15 mouse cellular contexts compared by ENCODE assay signal in genomic region chr2:61747411-61747810, GRCm38 (mm10). TPM values are rescaled to one million over a fixed set of nuclear protein-coding genes. Genes with fewer than 3 reads are reported as not detected.
"Had no signal": no experiment of that assay in that cellular context is flagged by ENCODE, and none has a peak within 500 bp of the region (broad histone marks: within the 10 kb centered on the region; RNA-seq: fewer than 3 reads in every experiment).

No protein-coding gene starts in this region.

- ATAC-seq: midbrain, embryonic 16.5 days had no signal

- DNase-seq: kidney, postnatal 25 days; left cerebral cortex, postnatal 4 days; lung, adult 2 months; lung, postnatal 14 days; right cerebral cortex, postnatal 14 days; thymus, adult 2 months; thymus, postnatal 25 days had no signal

- H3K27ac ChIP-seq: limb, embryonic 13.5 days; liver, embryonic 14.5 days; midbrain, embryonic 12.5 days; stomach, embryonic 15.5 days had no signal

- H3K4me2 ChIP-seq: limb, embryonic 13.5 days; midbrain, embryonic 12.5 days; stomach, embryonic 15.5 days had no signal

- H3K4me1 ChIP-seq: midbrain, embryonic 12.5 days; stomach, embryonic 15.5 days had no signal

- H3K9ac ChIP-seq: limb, embryonic 13.5 days; liver, embryonic 14.5 days; midbrain, embryonic 12.5 days; stomach, embryonic 15.5 days had no signal

- H3K27me3 ChIP-seq: limb, embryonic 13.5 days; midbrain, embryonic 12.5 days; stomach, embryonic 15.5 days had no signal

- H3K4me3 ChIP-seq: limb, embryonic 13.5 days; midbrain, embryonic 12.5 days; stomach, embryonic 15.5 days had no signal

- H3K9me3 ChIP-seq: limb, embryonic 13.5 days; midbrain, embryonic 12.5 days; stomach, embryonic 15.5 days had no signal

- H3K36me3 ChIP-seq: midbrain, embryonic 12.5 days; stomach, embryonic 15.5 days had no signal

RNA-seq across cellular contexts. Expression of gene Tbr1, which starts 55.3 kb away (rescaled TPM):
- total RNA-seq: liver, adult 2 months had no signal
- polyA plus RNA-seq: kidney, embryonic 16.5 days; liver, adult 2 months; stomach, embryonic 15.5 days; urinary bladder, adult 2 months had no signal
